Mouse (Mus musculus) embryonic fibroblast, embryonic 13.5 days (primary cell): ENCODE data around the gene Pkn1.

Source experiments
- CTCF ChIP-seq: IDR thresholded peaks from 2 replicates; pipeline ENCODE4 v1.5.1; 2011; ENCODE audit warnings: mild to moderate bottlenecking, control low read depth, low read length, moderate library complexity, borderline replicate concordance; ENCODE audit not compliant: insufficient read depth
- POLR2A ChIP-seq: IDR thresholded peaks from 2 replicates; pipeline ENCODE4 v1.6.1; 2011; ENCODE audit warnings: low read depth, mild to moderate bottlenecking, control low read depth, low read length, moderate library complexity

GRCm38 (mm10) chr8:83693609-83694236 is 5.3 kb downstream of the Pkn1 start:
- no peak for TF ChIP-seq CTCF
- TF ChIP-seq POLR2A, result no peak
